Mouse (Mus musculus) embryo, embryonic 11.5 days (tissue): Measurements from ENCODE around the gene Flt3.

Experiments
- DNase-seq: peaks from one replicate; pipeline ENCODE4 v3.0.0-alpha.2; 2012; ENCODE audit warnings: low read depth, low spot score

Flt3 gene

GRCm38 (mm10) chr5:147291764-147292505, 108.4 kb downstream of the Flt3 start:
- DNase-seq: no peak

GRCm38 (mm10) chr5:147284365-147284764, 115.9 kb downstream of the Flt3 start:
- DNase-seq: no peak
